Mouse (Mus musculus): ENCODE measurements around the gene Gli2.
A peak's percentile ranks its signal among the peaks of the same experiment; 100 is the strongest.

Gli2 gene

DNA sequence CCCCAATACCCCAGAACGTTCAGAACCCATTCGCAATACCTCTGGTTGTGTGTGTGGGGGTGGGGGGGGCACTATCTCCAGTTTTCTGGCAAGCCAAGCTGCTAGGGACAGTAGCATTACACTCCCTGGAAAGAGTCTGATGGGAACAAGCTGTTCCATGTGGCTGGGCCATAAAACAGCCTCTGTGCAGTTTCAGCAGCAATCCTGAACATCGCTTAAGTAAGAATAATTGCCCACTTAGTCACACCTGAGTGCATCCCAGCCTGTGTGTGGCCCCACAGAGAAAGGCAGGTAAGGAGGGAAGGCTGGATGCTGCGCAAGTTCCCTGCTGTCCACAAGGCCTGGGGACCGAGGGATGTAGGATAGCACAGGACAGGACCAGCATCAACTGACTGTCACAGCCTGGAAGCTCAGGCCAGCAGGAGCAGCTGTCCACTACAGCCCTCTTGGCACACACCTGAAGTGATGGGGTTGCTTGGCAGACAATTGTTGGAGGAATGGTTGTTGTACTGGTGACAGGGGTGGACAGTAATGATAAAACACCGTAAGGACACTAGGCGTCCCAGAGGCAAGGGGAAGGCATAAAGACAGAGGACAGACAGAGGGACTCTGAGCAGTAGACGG lies 58.8 kb downstream of the Gli2 start:
- no peak for DNase-seq (ENCODE audit: low spot score)

DNA sequence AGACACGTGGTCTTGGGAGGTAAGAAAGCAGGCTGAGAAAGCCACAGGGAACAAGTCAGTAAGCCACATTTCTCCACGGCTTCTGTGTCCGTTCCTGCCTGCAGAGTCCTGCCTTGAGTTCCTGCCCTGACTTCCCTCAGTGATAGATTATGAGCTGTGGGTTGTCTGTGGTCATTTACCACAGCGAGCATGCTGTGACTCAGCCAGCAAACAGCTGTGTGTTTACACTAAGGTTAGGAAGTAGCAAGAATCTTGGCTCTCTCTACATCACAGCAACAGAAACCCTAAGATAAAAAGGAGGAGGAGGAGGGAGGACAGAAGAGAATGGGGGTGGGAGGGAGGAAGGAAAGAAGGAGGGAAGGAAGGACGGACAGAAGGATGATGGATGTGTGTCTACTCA lies 59.6 kb downstream of the Gli2 start:
- peak; percentile 19 for DNase-seq (ENCODE audit: low spot score)

DNA sequence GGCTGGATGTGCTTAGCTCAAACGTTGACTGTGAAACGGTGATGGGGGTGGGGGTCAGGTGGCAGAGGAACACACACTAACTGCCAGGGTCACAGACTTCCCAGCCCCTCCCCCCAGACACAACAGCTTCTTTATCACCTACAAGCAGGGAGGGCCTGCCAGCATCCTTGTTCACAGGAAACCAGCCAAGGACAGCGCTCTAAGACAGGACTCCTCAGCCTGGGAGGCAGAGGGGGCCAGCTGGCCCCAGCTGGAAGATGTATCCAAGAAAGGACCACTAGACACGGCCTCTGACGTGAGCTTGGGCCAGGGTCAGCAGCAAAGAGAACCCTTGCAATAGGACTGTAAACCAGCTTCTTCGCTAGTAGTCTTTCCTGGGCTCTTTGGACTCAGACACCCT lies 65.1 kb downstream of the Gli2 start:
- DNase-seq (ENCODE audit: low spot score): no peak

DNA sequence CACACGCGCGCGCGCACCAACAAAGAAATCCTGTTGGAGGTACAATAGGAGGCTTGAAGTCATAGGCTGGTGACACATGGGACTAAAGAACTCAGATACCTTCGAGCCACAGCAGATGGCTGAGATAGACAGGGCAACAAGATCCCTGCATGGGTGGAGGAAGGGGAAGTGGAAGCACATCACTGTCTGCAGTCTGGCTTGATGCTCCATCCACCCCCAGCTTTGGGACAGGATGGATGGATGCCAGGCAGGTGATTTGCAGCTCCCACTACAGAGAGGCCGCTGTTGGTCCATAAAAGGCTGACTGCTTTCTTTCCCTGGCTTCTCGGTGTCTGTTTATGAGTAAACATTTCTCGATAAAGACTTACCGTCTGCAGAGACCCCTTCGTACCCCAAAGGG lies 65.9 kb downstream of the Gli2 start:
- no peak for DNase-seq (ENCODE audit: low spot score)

DNA sequence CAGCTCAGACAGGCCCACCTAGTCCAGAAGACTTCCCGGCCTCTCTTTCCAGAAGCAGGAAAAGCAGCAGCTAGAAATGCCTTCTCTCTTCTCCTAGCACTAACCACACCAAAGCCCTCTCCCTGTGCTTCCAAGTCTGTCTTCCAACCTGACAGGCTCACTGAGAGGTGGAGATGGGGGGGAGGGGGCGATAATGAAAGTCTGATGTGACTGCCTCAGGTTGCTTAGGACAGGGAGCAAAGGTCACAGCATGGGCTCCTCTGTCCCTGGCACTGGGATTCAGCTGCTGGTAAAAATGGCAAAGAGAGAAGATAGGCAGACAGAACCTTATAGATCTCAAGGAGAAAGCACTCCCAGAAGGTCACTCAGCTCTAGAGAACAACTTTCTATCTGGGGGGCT lies 70.0 kb downstream of the Gli2 start:
- DNase-seq (ENCODE audit: low spot score): no peak

DNA sequence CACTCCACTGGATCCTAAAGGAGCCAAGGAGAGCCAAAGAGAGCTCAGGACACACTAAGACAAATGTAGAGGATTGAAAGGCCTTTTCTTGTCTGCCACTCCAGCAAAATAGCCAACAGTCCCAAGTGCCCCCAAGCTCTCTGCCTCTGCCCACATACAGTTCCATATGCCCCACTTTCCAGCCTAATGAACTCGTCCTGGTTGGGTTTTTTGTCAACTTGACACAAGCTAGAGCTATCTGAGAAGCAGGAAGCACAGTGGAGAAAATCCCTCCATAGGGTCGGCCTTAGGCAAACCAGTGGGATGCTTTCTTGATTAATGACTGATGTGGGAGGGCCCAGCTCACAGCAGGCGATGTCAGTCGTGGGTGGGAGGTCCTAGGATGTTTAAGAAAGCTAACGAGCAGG lies 70.6 kb downstream of the Gli2 start:
- DNase-seq (ENCODE audit: low spot score): no peak

DNA sequence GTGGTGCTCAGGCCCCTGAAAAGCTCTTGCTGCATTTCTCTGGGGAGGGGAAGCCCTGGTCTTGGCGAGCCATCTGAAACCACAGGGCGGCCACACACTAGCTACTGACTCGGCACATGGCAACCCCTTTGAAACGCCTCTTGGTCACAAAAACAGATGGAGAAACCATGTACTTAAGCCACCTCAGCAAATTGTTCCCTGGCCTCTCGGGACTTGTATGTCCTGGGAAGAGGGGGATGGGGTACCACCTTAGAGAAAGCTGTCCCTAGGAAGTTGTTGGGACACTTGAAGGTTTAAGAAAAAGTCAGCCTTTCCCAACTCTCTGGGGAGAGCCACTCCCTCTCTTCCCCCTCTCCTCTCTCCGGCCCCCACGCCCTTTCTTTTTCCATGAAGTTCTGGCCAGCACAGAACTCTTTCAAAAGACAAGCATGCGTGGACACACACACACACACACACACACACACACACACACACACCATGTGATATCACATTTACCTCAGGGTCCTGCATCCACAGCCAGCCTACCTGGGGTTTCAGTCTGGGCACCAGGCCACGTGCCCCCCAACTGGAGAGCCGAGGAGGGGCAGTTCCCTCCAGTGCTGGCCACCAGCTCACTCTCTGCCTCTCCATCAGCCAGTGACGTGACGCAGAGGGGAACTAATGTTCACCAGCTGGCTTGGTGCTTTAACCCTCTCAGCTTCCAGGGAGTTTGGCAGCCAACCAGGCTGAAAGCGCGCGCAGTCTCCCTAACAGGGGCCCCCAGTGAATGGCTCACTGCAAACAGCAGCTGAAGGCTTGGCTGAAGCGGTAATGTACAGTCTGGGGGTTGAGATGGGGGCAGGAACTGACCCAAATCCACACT lies 71.2 kb downstream of the Gli2 start:
- DNase-seq (ENCODE audit: low spot score): peak; percentile 61

DNA sequence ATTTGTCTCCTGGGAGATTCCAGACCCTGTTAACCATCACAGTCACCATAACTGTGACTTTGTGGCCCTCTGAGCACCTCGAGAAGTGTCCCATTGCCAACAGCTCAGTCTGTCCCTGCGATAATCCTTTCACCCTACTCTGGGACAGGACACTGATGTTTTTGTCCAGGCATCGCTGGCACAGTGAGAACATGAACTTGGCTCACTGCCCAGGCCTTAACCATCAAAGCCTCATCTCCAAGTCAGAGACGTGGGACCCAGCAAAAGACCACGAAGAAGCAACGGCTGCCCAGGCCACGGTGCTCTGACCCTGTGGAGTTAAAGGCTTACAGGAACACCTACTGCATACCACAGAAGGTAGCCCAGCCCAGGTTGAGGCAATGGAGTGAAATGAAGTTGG lies 72.8 kb downstream of the Gli2 start:
- DNase-seq (ENCODE audit: low spot score): no peak

DNA sequence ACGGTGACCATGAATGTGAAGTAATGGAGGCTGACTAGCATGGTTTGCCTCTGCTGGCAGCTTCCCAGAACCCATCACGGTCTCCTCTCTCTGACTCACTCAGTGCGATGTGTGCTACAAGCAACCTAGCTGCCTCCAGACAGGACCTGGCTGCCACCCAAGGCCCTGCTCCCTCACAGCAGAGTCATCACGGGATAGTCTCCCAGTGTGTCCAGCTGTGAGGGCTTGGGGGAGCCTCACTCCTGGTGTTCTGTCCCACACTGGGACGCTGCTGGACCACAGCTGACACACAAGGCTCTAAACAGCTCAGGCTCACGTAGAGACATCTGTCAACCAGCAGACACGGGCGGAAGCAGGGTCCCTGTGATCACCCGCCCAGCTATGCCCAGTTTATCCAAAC lies 76.8 kb downstream of the Gli2 start:
- DNase-seq (ENCODE audit: low spot score): peak; percentile 91

DNA sequence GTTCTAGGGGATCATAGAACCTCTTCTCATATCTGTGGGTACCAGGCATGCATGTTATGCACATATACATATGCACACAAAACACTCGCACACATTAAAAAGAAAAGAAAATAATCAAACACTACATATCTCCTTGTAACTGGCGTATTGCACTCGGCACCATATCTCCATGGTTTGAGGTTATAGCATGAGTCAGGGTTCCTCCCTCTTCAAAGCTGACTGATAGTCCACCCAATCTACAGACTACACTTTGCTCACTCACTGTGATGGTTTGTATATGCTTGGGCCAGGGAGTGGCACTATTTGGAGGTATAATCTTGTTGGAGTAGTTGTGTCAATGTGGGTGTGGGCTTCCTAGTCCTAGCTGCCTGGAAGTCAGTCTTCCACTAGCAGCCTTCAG lies 78.0 kb downstream of the Gli2 start:
- no peak for DNase-seq (ENCODE audit: low spot score)

DNA sequence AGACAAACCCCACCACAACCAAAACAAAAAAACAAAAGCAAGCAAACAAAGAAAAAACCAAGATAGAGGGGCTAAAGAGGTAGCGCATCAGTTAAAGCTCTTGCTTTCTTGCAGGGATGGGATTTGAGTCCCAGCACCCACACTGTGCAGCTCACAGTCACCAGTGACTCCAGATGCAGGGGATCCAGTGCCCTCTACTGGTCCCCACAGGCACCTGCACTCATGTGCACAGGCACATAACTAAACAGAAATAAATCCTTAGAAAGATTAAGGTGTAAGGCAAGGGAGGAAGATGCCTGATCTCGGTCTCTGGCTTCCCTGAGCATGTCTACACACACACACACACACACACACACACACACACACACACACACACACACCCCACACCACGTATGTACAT lies 83.4 kb downstream of the Gli2 start:
- DNase-seq (ENCODE audit: low spot score): no peak

DNA sequence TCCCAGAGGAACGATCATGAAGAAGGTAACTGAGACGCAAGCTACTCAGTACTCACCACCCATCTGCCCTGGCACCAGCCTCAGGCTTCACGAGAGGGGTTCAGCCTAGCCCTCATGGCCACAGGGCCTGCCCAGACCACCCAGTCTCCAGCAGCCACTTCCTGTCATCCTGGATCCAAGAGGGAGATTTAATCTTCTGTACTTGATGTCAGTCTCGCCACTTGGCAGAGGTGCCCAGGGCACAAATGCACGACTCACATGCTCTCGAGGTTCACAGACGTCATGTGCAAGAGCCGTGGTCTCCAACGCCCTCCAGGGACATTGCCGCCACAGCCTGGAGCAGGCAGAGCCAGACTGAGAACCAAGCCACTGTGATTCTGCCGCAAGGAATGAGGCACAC lies 84.0 kb downstream of the Gli2 start:
- no peak for DNase-seq (ENCODE audit: low spot score)

DNA sequence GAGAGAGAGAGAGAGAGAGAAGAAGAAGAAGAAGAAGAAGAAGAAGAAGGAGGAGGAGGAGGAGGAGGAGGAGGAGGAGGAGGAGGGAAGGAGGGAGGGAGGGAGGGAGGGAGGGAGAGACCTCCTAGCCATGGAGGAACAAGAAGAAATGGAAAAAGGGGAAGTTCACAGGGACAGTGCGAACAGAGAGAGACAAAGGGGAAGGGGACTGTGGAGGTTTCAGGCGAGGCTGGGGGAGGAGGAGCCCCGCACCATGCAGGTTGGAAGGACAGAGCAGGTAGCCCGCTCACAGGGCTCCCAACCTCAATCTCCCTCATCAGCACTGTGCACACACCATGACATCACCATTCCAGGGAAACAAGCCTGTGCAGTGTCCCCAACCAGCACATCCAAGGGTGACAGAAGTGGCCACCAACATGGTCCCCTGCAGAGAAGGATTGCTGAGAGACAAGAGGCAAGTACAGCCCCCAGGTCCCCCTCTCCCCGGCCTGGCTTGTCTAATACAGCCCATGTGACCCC lies 84.7 kb downstream of the Gli2 start:
- no peak for DNase-seq (ENCODE audit: low spot score)

DNA sequence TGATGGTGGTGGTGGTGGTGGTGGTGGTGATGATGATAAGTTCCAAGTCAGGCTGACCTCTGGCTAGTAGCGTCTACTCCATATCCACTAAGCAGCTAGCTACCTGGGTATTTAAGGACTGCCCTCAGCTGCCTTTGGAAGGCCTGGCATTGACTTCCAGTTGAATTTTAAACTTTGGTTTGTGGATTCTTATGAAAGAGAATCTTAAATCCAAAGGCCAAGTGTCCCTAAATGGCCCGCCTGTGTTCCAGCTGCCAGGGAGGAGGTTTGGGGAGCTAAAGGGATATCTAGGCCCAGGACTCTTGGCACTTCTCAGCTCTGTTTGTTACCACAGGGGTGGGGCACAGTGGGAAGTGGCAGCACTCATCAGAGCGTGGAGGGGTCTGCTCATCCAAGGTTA lies 85.4 kb downstream of the Gli2 start:
- no peak for DNase-seq (ENCODE audit: low spot score)

DNA sequence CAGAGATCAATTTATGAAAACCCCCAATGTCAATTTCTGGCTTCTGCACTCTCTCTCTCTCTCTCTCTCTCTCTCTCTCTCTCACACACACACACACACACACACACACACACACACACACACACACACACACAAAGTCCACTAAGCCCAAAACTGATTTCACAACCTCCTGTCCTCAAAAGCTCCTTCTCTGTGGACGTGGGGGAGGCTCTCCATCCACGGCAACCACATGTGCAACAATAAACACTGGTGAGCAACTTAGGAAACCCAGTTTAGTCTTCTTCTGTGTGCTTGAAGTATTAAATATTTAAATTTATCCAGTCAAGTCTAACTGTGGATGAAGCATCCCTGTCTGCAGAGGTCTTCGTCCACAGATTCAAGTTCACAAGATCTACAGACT lies 86.1 kb downstream of the Gli2 start:
- no peak for DNase-seq (ENCODE audit: low spot score)

DNA sequence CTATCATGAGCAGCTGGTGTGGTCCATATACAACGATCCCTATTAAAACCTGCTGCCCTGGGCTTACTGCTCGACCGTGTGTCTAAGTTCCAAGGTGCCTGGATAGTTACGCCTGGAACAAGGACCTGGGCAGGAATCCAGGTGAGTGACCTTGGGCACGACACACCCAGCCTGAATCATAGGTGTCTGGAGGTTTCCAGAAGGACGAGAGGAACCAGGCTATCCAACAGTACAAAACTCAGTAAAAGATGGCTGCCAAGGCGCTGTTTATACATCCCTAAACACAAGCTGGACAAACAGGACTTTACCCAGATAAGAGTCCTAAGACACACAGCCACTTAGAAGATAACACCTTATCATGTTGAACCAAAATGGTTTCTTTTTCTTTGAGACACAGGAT lies 94.8 kb downstream of the Gli2 start:
- DNase-seq (ENCODE audit: low spot score): no peak

DNA sequence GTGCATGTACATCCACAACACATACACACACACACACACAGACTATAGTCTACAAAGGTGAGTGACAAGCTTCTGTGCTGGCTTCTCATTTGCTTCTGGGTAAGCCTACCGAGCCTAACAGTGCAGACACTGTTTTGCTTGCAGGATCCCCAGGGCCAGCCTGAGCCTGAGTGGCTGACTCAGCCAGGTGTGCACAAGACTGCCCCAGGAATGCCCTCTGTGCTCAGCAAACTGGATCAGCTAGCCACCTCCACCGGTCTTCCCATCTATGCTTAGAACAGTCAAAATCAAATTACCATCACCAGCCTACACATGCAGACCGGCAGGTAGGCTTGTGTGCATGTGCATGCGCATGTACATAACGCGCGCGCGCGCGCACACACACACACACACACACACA lies 97.6 kb downstream of the Gli2 start:
- DNase-seq (ENCODE audit: low spot score): peak; percentile 59

DNA sequence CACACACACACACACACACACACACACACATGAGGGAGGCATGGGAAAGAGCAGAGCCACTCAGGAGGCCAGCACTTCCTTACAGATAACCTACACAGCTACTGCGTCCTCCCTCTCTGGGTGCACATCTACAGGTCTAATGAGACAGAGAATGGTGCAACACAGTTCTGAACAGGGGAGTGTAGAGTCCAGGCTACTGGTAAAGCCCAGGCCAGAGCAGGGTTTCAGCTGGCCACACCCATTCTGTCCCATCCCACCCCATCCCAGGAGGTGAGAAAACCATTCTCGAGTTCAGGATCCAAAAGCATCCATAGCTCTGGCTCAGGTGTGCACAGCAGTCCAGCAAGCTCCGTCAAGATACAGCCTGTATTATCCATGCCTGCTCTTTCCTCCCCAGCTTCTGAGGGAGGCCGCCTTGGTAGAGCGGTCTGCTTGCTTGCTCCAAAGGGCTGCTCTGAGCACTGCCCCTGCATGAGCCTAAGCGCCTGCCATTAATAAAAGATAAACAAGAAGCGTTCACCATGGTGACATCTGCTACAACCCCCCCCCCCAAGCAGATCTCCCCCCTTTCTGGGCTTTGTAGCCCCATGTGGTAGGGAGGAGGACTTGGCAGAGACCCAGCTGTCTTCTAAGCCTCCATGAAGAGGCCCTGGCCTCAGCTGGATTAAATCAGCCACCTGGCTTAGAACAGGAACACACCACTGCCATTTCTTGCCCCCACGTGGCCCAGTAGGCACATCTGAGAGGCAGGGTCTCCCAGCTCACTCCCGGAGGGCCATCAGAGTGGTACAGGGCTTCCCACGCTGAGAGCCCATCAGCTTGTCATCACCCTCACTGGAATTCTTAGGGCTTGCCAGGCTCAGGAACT lies 98.8 kb downstream of the Gli2 start:
- DNase-seq (ENCODE audit: low spot score): peak; percentile 51

DNA sequence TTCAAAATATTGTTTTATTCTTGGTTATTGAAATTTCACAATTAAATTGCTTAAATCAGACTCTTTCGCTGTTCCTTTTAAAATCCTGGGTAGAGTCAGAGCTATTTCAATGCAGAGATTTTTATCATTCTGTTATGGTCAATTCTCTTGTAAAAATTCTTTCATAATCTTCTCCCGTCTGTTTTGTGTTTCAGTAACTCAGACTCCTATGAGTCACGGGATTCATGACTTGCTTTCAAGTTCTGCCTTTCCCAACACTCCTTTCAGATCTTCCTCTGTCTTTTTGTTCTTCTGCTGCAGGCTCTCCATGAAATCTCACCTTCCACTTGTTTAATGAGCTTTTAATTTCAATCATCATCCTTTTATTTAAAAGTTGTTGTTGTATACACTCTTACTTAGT lies 100.4 kb downstream of the Gli2 start:
- no peak for DNase-seq (ENCODE audit: low spot score)

DNA sequence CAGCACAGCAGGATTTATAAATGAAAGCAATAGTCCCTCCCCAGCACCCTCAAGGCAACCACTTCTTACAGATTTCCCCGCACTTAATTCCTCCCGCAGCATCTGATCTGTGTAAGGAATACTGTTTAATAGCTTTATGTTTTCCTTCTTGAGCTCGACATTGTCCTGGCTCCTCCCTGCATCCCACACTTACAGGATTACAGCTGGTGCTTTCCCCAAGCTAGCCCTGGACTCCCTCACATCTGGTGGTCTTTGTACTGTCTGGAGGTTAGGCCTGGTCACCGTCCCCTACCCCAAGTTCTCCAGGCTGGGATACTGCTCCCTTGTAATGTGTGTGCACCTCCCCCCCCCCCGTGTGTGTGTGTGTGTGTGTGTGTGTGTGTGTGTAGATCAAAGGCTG lies 101.1 kb downstream of the Gli2 start:
- no peak for DNase-seq (ENCODE audit: low spot score)

DNA sequence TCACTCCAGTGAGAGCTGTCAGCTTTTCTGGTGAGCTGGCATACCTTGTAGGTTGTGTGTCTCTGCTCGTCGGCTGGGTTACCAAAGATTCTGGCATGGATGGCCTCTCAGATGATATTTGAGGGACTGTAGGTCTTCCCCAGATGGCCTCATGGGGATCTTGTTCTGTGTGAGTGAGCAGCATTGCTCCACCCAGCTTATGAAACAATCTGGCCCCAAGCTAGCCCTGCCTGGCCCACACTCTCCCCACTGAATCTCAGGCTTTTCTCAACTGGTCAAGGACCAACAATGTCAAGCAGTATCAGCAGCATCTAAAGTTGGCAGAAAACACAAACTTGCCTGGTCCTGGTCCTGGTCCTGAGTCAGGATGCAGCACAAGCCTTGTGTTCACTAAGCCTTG lies 105.0 kb downstream of the Gli2 start:
- no peak for DNase-seq (ENCODE audit: low spot score)

DNA sequence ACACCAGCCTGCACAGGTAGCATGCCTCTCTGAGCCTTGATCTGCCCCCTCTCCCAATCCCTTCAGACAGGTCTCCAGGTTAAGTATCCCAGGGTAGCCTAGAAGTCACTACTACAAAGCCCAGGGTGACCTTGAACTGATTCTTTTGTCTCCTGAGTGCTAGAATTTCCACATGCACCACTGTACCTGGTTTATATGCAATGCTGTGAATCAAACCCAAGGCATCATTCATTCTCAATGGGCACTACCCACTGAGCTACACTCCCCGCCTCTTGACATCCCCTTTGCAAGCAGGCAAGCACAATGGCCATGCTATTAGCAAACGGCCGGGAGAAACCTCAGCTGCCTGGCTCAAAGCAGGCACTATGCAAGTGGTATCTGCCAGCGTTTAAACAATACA lies 106.2 kb downstream of the Gli2 start:
- DNase-seq (ENCODE audit: low spot score): no peak

DNA sequence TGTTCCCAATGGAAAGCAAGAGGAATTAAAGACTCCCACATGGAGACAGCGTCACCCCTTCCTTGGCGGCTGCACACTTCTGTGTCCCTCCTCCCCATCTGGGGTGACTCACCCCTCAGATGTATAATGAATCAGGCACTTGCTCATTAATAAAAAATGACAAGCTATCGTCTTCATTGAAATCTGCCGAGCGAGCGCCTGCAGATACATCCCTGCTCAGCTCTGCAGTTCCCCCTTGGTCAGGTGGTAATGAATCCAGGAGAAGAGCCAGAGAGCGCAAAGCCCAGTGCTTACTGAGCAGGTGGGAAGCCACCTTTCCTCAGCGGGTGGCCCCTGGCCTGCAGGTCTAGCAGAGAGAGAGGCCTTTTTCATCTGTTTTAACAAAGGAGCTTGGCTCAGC lies 112.1 kb downstream of the Gli2 start:
- DNase-seq (ENCODE audit: low spot score): peak; percentile 26

Data from urinary bladder, postnatal 14 days (tissue).